Mouse (Mus musculus): Measurements from ENCODE around the gene Gsk3b.

GRCm38 (mm10) chr16:38114074-38114473 lies 25.3 kb downstream of the Gsk3b start:
- no peak for TF ChIP-seq RAD21 (IDR thresholded peaks at IDR 0.05; ENCODE audit: low read depth, low read length)
- TF ChIP-seq ETS1 (conservative IDR thresholded peaks at IDR 0.05; ENCODE audit: low read depth, low read length): no peak
- no peak for TF ChIP-seq CTCF (conservative IDR thresholded peaks at IDR 0.05 in 1 of 2, IDR thresholded peaks at IDR 0.05 in 1 of 2; ENCODE audit: low read depth in 2 of 2, low read length in 2 of 2)
- no peak for TF ChIP-seq BHLHE40 (IDR thresholded peaks at IDR 0.05; ENCODE audit: low read depth, low read length)
- TF ChIP-seq ELF1 (IDR thresholded peaks at IDR 0.05; ENCODE audit: low read depth, low read length): no peak
- no peak for TF ChIP-seq EP300 (IDR thresholded peaks at IDR 0.05; ENCODE audit: low read length)
- TF ChIP-seq ZC3H11A (IDR thresholded peaks at IDR 0.05; ENCODE audit: low read depth, low read length): no peak
- TF ChIP-seq POLR2A (IDR thresholded peaks at IDR 0.05; ENCODE audit: low read depth, low read length): no peak
